In the genomic region with DNA sequence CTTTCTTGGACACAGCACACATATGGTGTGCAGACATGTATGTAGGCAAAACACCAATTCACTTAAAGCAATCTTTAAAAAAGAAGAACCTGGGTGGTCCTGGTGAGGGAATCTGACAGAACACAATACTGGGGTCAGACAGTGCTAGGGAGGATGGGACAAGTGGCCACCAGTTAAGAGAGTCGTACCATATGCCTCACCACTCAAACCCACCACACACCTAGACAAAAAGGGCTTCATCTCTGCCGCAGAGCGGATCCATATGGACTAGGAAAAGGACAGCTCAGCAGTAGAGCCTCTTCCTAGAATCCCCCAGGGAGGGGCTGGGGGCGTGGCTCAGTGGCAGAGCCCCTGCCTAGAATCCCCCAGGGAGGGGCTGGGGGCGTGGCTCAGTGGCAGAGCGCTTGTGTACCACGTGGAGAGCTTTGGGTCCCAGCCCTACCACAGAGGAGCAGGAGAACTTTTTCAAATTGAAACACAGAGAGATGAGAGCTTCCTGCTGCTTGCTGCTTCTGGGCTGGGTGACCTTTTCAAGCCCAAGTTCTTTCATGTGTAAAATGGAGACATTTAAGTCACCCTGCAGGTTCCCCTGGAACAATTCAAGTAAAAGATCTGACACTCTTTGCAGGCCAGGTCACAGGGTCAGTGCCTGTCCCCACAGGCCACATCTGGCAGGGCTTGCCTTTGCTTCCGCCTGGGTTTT, we compare ENCODE assay signal across 10 mouse cellular contexts. TPM values are rescaled to one million over a fixed set of nuclear protein-coding genes. Genes with fewer than 3 reads are reported as not detected.
DNase-seq lines count a peak whose midpoint lies in the region; ATAC-seq and TF ChIP-seq lines count a peak whose summit lies in the region.
"Had no signal": no experiment of that assay in that cellular context is flagged by ENCODE, and none has a peak within 500 bp of the region (broad histone marks: within the 10 kb centered on the region; RNA-seq: fewer than 3 reads in every experiment).

No protein-coding gene starts in this region.

- H3K27me3 ChIP-seq in forebrain, postnatal 0 days (ENCODE audit: insufficient read depth, low read length), result no peaks in the 10 kb centered on the region
- no peaks in the 10 kb centered on the region for H3K27me3 ChIP-seq in forebrain, embryonic 13.5 days
- H3K27me3 ChIP-seq in kidney, postnatal 0 days (ENCODE audit: insufficient read depth, low read length), result no peaks in the 10 kb centered on the region
- no peaks in the 10 kb centered on the region for H3K27me3 ChIP-seq in stomach, embryonic 14.5 days (ENCODE audit: control insufficient read depth, insufficient read depth, low read length)

- no peaks in the 10 kb centered on the region for H3K9me3 ChIP-seq in forebrain, postnatal 0 days (ENCODE audit: low read length)
- no peaks in the 10 kb centered on the region for H3K9me3 ChIP-seq in forebrain, embryonic 13.5 days (replicated peaks)
- no peaks in the 10 kb centered on the region for H3K9me3 ChIP-seq in kidney, postnatal 0 days (replicated peaks; ENCODE audit: low read length)
- H3K9me3 ChIP-seq in stomach, embryonic 14.5 days (ENCODE audit: control insufficient read depth, low read depth, low read length), result no peaks in the 10 kb centered on the region

- DNase-seq in forebrain, postnatal 0 days, result no peak
- DNase-seq in retina, postnatal 1 day, result peak; percentile 19
- DNase-seq in retina, embryonic 14.5 days (ENCODE audit: low spot score), result no peak
- peak; percentile 82 for DNase-seq in kidney, postnatal 0 days (ENCODE audit: low spot score)
- DNase-seq in adipocyte (ENCODE audit: low spot score), result no peak
- DNase-seq: cerebellum, adult 8-10 months had no signal

- TF ChIP-seq CTCF in forebrain, postnatal 0 days (IDR thresholded peaks at IDR 0.05; ENCODE audit: low read depth), result no peak
- no peak for TF ChIP-seq CTCF in kidney, postnatal 0 days (IDR thresholded peaks at IDR 0.05; ENCODE audit: low read depth)

- peaks cover 30% of the 10 kb centered on the region for H3K36me3 ChIP-seq in forebrain, postnatal 0 days (ENCODE audit: insufficient read depth)
- H3K36me3 ChIP-seq in forebrain, embryonic 13.5 days (ENCODE audit: poor library complexity, severe bottlenecking), result peaks cover 45% of the 10 kb centered on the region
- peaks cover 20% of the 10 kb centered on the region for H3K36me3 ChIP-seq in kidney, postnatal 0 days (ENCODE audit: insufficient read depth, low read length)
- peaks cover 38% of the 10 kb centered on the region for H3K36me3 ChIP-seq in stomach, embryonic 14.5 days (ENCODE audit: control insufficient read depth, insufficient read depth, low read length)

- no peak overlapping the region for H3K27ac ChIP-seq in forebrain, postnatal 0 days (ENCODE audit: low read depth, low read length)
- no peak overlapping the region for H3K27ac ChIP-seq in forebrain, embryonic 13.5 days
- peak overlapping the region; percentile 60 for H3K27ac ChIP-seq in kidney, postnatal 0 days
- peak overlapping the region; percentile 35; the same call in 1 of the 2 replicates for H3K27ac ChIP-seq in stomach, embryonic 14.5 days (ENCODE audit: low read length)

- no peak overlapping the region for H3K9ac ChIP-seq in forebrain, postnatal 0 days
- H3K9ac ChIP-seq in forebrain, embryonic 13.5 days, result no peak overlapping the region
- no peak overlapping the region for H3K9ac ChIP-seq in kidney, postnatal 0 days (ENCODE audit: low read depth, low read length)
- no peak overlapping the region for H3K9ac ChIP-seq in stomach, embryonic 14.5 days (replicated peaks; ENCODE audit: low read depth, low read length)

- H3K4me1 ChIP-seq in forebrain, postnatal 0 days (ENCODE audit: insufficient read depth), result no peaks in the 10 kb centered on the region
- H3K4me1 ChIP-seq in forebrain, embryonic 13.5 days, result peaks cover 2% of the 10 kb centered on the region
- H3K4me1 ChIP-seq in kidney, postnatal 0 days (replicated peaks; ENCODE audit: insufficient read depth, low read length), result peaks cover 24% of the 10 kb centered on the region
- H3K4me1 ChIP-seq in stomach, embryonic 14.5 days (ENCODE audit: control insufficient read depth, insufficient read depth, low read length), result peaks cover 25% of the 10 kb centered on the region

- no peak overlapping the region for H3K4me3 ChIP-seq in forebrain, postnatal 0 days (ENCODE audit: low read depth, low read length)
- no peak overlapping the region for H3K4me3 ChIP-seq in forebrain, embryonic 13.5 days
- no peak overlapping the region for H3K4me3 ChIP-seq in kidney, postnatal 0 days (replicated peaks; ENCODE audit: low read depth, low read length)
- no peak overlapping the region for H3K4me3 ChIP-seq in stomach, embryonic 14.5 days (ENCODE audit: low read depth, low read length)
- H3K4me3 ChIP-seq: myocyte had no signal

- WGBS in forebrain, postnatal 0 days, result 23% methylated on average over 8 of the region's 8 CpGs
- 15% methylated on average over 8 of the region's 8 CpGs for WGBS in forebrain, embryonic 13.5 days
- WGBS in kidney, postnatal 0 days, result 15% methylated on average over 8 of the region's 8 CpGs
- 13% methylated on average over 8 of the region's 8 CpGs for WGBS in stomach, embryonic 14.5 days

- ATAC-seq in forebrain, postnatal 0 days, result peak; percentile 49
- ATAC-seq in forebrain, embryonic 13.5 days, result no peak
- peak; percentile 44; the same call in 1 of the 2 replicates for ATAC-seq in kidney, postnatal 0 days (replicated peaks; ENCODE audit: low FRiP score, low read depth)
- ATAC-seq in stomach, embryonic 14.5 days (ENCODE audit: insufficient number of reproducible peaks, insufficient read depth, low FRiP score, low read depth), result peak; percentile 36; the same call in 1 of the 2 replicates
- ATAC-seq in inflammation-experienced regulatory T-cells, adult 6 months, result no peak

- H3K4me2 ChIP-seq in forebrain, postnatal 0 days (ENCODE audit: low read depth), result no peak overlapping the region
- no peak overlapping the region for H3K4me2 ChIP-seq in forebrain, embryonic 13.5 days
- H3K4me2 ChIP-seq in kidney, postnatal 0 days (ENCODE audit: low read length), result no peak overlapping the region
- no peak overlapping the region for H3K4me2 ChIP-seq in stomach, embryonic 14.5 days (replicated peaks; ENCODE audit: low read depth, low read length)

RNA-seq across cellular contexts. Expression of gene Nectin2, which starts 8.8 kb away (rescaled TPM):
- 44.2 and 44.7 TPM in 2 replicates for total RNA-seq in forebrain, postnatal 0 days (2014; rRNA removed)
- polyA plus RNA-seq in forebrain, postnatal 0 days (2015; fragmentation: Nextera tagmentation; extraction: Ambion mirVana), result 47.2 and 48.7 TPM in 2 replicates
- 34.6 and 38.0 TPM in 2 replicates for polyA plus RNA-seq in forebrain, embryonic 13.5 days (2015; fragmentation: Nextera tagmentation; extraction: Ambion mirVana)
- 112 and 114 TPM in 2 replicates for polyA plus RNA-seq in kidney, postnatal 0 days (2015; fragmentation: Nextera tagmentation; extraction: Ambion mirVana)
- 106 and 113 TPM in 2 replicates for polyA plus RNA-seq in stomach, embryonic 14.5 days (2014; fragmentation: Nextera tagmentation; extraction: Ambion mirVana)
- polyA plus RNA-seq in inflammation-experienced regulatory T-cells, adult 6 months (2017; shearing (Covaris generic)), result 1 to 10 TPM in 1 of 3 experiments, under 1 TPM in 1, not detected in 1; 0.13 to 1.0 TPM

RNA-seq across cellular contexts. Expression of gene Tomm40, which starts 26.2 kb away (rescaled TPM):
- total RNA-seq in forebrain, postnatal 0 days (2014; rRNA removed), result 98.9 and 113 TPM in 2 replicates
- 146 and 147 TPM in 2 replicates for polyA plus RNA-seq in forebrain, postnatal 0 days (2015; fragmentation: Nextera tagmentation; extraction: Ambion mirVana)
- 112 and 118 TPM in 2 replicates for polyA plus RNA-seq in forebrain, embryonic 13.5 days (2015; fragmentation: Nextera tagmentation; extraction: Ambion mirVana)
- polyA plus RNA-seq in kidney, postnatal 0 days (2015; fragmentation: Nextera tagmentation; extraction: Ambion mirVana), result 163 and 167 TPM in 2 replicates
- polyA plus RNA-seq in stomach, embryonic 14.5 days (2014; fragmentation: Nextera tagmentation; extraction: Ambion mirVana), result 91.2 and 108 TPM in 2 replicates
- 10 to 100 TPM in 1 of 3 experiments, 1 to 10 TPM in 2; 7.3 to 10.5 (median 8.0) TPM for polyA plus RNA-seq in inflammation-experienced regulatory T-cells, adult 6 months (2017; shearing (Covaris generic))

RNA-seq across cellular contexts. Expression of gene Bcam, which starts 29.3 kb away (rescaled TPM):
- total RNA-seq in forebrain, postnatal 0 days (2014; rRNA removed), result 12.2 and 19.5 TPM in 2 replicates
- 10.9 and 12.7 TPM in 2 replicates for polyA plus RNA-seq in forebrain, postnatal 0 days (2015; fragmentation: Nextera tagmentation; extraction: Ambion mirVana)
- 4.4 and 5.7 TPM in 2 replicates for polyA plus RNA-seq in forebrain, embryonic 13.5 days (2015; fragmentation: Nextera tagmentation; extraction: Ambion mirVana)
- 378 and 394 TPM in 2 replicates for polyA plus RNA-seq in kidney, postnatal 0 days (2015; fragmentation: Nextera tagmentation; extraction: Ambion mirVana)
- 156 and 164 TPM in 2 replicates for polyA plus RNA-seq in stomach, embryonic 14.5 days (2014; fragmentation: Nextera tagmentation; extraction: Ambion mirVana)
- 1 to 10 TPM; 1.1 to 2.3 (median 1.2) TPM for polyA plus RNA-seq in inflammation-experienced regulatory T-cells, adult 6 months (2017; shearing (Covaris generic))

RNA-seq across cellular contexts. Expression of gene Apoe, which starts 42.5 kb away (rescaled TPM):
- total RNA-seq in forebrain, postnatal 0 days (2014; rRNA removed), result 1,116 and 1,436 TPM in 2 replicates
- polyA plus RNA-seq in forebrain, postnatal 0 days (2015; fragmentation: Nextera tagmentation; extraction: Ambion mirVana), result 1,283 and 1,495 TPM in 2 replicates
- polyA plus RNA-seq in forebrain, embryonic 13.5 days (2015; fragmentation: Nextera tagmentation; extraction: Ambion mirVana), result 118 and 125 TPM in 2 replicates
- polyA plus RNA-seq in kidney, postnatal 0 days (2015; fragmentation: Nextera tagmentation; extraction: Ambion mirVana), result 511 and 585 TPM in 2 replicates
- 291 and 299 TPM in 2 replicates for polyA plus RNA-seq in stomach, embryonic 14.5 days (2014; fragmentation: Nextera tagmentation; extraction: Ambion mirVana)
- 10 to 100 TPM in 2 of 3 experiments, 1 to 10 TPM in 1; 8.7 to 11.9 (median 10.6) TPM for polyA plus RNA-seq in inflammation-experienced regulatory T-cells, adult 6 months (2017; shearing (Covaris generic))

RNA-seq across cellular contexts. Expression of gene Apoc1, which starts 49.0 kb away (rescaled TPM):
- total RNA-seq in forebrain, postnatal 0 days (2014; rRNA removed), result 2.1 and 5.3 TPM in 2 replicates
- polyA plus RNA-seq in forebrain, postnatal 0 days (2015; fragmentation: Nextera tagmentation; extraction: Ambion mirVana), result 3.0 and 5.5 TPM in 2 replicates
- 1.2 and 1.8 TPM in 2 replicates for polyA plus RNA-seq in forebrain, embryonic 13.5 days (2015; fragmentation: Nextera tagmentation; extraction: Ambion mirVana)
- polyA plus RNA-seq in kidney, postnatal 0 days (2015; fragmentation: Nextera tagmentation; extraction: Ambion mirVana), result 37.1 and 48.4 TPM in 2 replicates
- 10.9 and 12.6 TPM in 2 replicates for polyA plus RNA-seq in stomach, embryonic 14.5 days (2014; fragmentation: Nextera tagmentation; extraction: Ambion mirVana)
- polyA plus RNA-seq in inflammation-experienced regulatory T-cells, adult 6 months (2017; shearing (Covaris generic)), result 1 to 10 TPM in 1 of 3 experiments, not detected in 2; 1.2 TPM
- polyA plus RNA-seq: myocyte had no signal

Comparison
In these comparisons a context has a peak if more than half of its experiments do, and no peak if none do; other contexts are left out.
1. ATAC-seq: peak in forebrain, postnatal 0 days (single experiment), kidney, postnatal 0 days (single experiment) and stomach, embryonic 14.5 days (single experiment); none in forebrain, embryonic 13.5 days (single experiment) and inflammation-experienced regulatory T-cells, adult 6 months (single experiment).
2. DNase-seq: peak in retina, postnatal 1 day (single experiment) and kidney, postnatal 0 days (single experiment); none in forebrain, postnatal 0 days (single experiment), retina, embryonic 14.5 days (single experiment) and adipocyte (single experiment).
3. H3K27ac ChIP-seq: peak in kidney, postnatal 0 days (single experiment) and stomach, embryonic 14.5 days (single experiment); none in forebrain, postnatal 0 days (single experiment) and forebrain, embryonic 13.5 days (single experiment).
4. RNA of gene Nectin2, which starts 8.8 kb away (polyA plus RNA-seq): 112 to 114 TPM in kidney, postnatal 0 days, 106 to 113 TPM in stomach, embryonic 14.5 days, 47.2 to 48.7 TPM in forebrain, postnatal 0 days and 34.6 to 38.0 TPM in forebrain, embryonic 13.5 days; 0.13 to 1.0 TPM in inflammation-experienced regulatory T-cells, adult 6 months; every median in the first group is over 10 times any median in the second.
5. RNA of gene Bcam, which starts 29.3 kb away (polyA plus RNA-seq): 378 to 394 TPM in kidney, postnatal 0 days and 156 to 164 TPM in stomach, embryonic 14.5 days; 10.9 to 12.7 TPM in forebrain, postnatal 0 days, 4.4 to 5.7 TPM in forebrain, embryonic 13.5 days and 1.1 to 2.3 TPM in inflammation-experienced regulatory T-cells, adult 6 months; every median in the first group is over 10 times any median in the second.